Mouse (Mus musculus) kidney, embryonic 16.5 days (tissue): ENCODE data around the gene Cenpt. TPM values are rescaled to one million over a fixed set of nuclear protein-coding genes. Genes with fewer than 3 reads are reported as not detected.
A peak's percentile ranks its signal among the peaks of the same experiment; 100 is the strongest.

Experiments used
- ATAC-seq: fragments of 200-750 bp; cut with Nextera tagmentation; 2 replicates; pipeline ENCODE4 v1.8.0; 2017; ENCODE audit warnings: moderate TSS enrichment; ENCODE audit not compliant: low FRiP score, low TSS enrichment
- H3K27ac ChIP-seq: fragments of 300-500 bp; sonication (generic); 2 replicates; pipeline ENCODE4 v1.5.1; 2014; ENCODE audit warnings: low read length
- H3K27me3 ChIP-seq: fragments of 300-500 bp; sonication (generic); 2 replicates; pipeline ENCODE4 v1.6.1; 2014; ENCODE audit warnings: low read length, control low read depth, mixed read lengths; ENCODE audit not compliant: insufficient read depth
- H3K36me3 ChIP-seq: fragments of 300-500 bp; sonication (generic); 2 replicates; pipeline ENCODE4 v1.6.1; 2014; ENCODE audit warnings: low read length, control low read depth, mixed read lengths; ENCODE audit not compliant: insufficient read depth
- H3K4me1 ChIP-seq: fragments of 300-500 bp; sonication (generic); 2 replicates; pipeline ENCODE4 v1.6.1; 2014; ENCODE audit warnings: low read length, control low read depth, mixed read lengths; ENCODE audit not compliant: insufficient read depth
- H3K4me2 ChIP-seq: fragments of 300-500 bp; sonication (generic); replicated peaks from 2 replicates; pipeline ENCODE4 v1.6.1; 2014; ENCODE audit warnings: low read depth, low read length
- H3K4me3 ChIP-seq: fragments of 300-500 bp; sonication (generic); 2 replicates; pipeline ENCODE4 v1.5.1; 2014; ENCODE audit warnings: mild to moderate bottlenecking, low read length
- H3K9ac ChIP-seq: fragments of 300-500 bp; sonication (generic); replicated peaks from 2 replicates; pipeline ENCODE4 v1.6.1; 2014; ENCODE audit warnings: low read length
- H3K9me3 ChIP-seq: fragments of 300-500 bp; sonication (generic); 2 replicates; pipeline ENCODE4 v1.6.1; 2016; ENCODE audit warnings: low read length, control low read depth
- WGBS: fragments of 180-500 bp; shearing (Covaris S2); extraction: QIAGEN DNeasy Blood & Tissue Kit; methylation state at CpG from one replicate; pipeline ENCODE4 v1.1.7; 2014; 5-methylcytosine and 5-hydroxymethylcytosine counted together
- polyA plus RNA-seq: library from polyadenylated mRNA; unstranded; fragments of >200 nt; fragmentation: Nextera tagmentation; extraction: Ambion mirVana; gene quantifications from 2 replicates; pipeline ENCODE4 v1.2.1, GENCODE M21; 2015

Cenpt gene
- polyA plus RNA-seq, 1 experiment from 2014 or later: 44.7 TPM

- WGBS: under 1% methylated on average over 45 of the region's 45 CpGs
- Histone ChIP-seq H3K27ac (peak within 1 kb of the TSS; percentile 44; the same call in 1 of the 2 replicates), H3K4me2 (peak within 1 kb of the TSS; percentile 87), H3K27me3 (no peaks in the 10 kb centered on the region), H3K4me1 (peaks cover 18% of the 10 kb centered on the region), H3K9me3 (no peaks in the 10 kb centered on the region), H3K36me3 (peaks cover 46% of the 10 kb centered on the region), H3K4me3 (peak within 1 kb of the TSS; percentile 85), H3K9ac (peak within 1 kb of the TSS; percentile 92)
- peak; percentile 84 for ATAC-seq
These were observed 27.9 kb upstream of the Cenpt start, which contains the start of gene Edc4 for GRCm38 (mm10) chr8:105880754-105881520. TSS of gene Edc4 (plus strand) at chr8:105880881.

- Histone ChIP-seq H3K9me3 (no peaks in the 10 kb centered on the region), H3K36me3 (peaks cover 63% of the 10 kb centered on the region), H3K27me3 (no peaks in the 10 kb centered on the region), H3K4me2 (no peak overlapping the region), H3K27ac (peak overlapping the region; percentile 61; the same call in 1 of the 2 replicates), H3K4me1 (no peaks in the 10 kb centered on the region), H3K9ac (no peak overlapping the region), H3K4me3 (no peak overlapping the region)
- no peak for ATAC-seq
- 80% methylated on average over 6 of the region's 6 CpGs for WGBS
These were observed 21.2 kb upstream of the Cenpt start for GRCm38 (mm10) chr8:105874301-105874700.

- ATAC-seq: no peak
- H3K4me2 ChIP-seq: no peak overlapping the region
- H3K27me3 ChIP-seq: no peaks in the 10 kb centered on the region
- H3K9me3 ChIP-seq: no peaks in the 10 kb centered on the region
- WGBS: 80% methylated on average over 6 of the region's 6 CpGs
- peaks cover 44% of the 10 kb centered on the region for H3K36me3 ChIP-seq
- no peak overlapping the region for H3K9ac ChIP-seq
- H3K27ac ChIP-seq: no peak overlapping the region
- peaks cover 11% of the 10 kb centered on the region for H3K4me1 ChIP-seq
- H3K4me3 ChIP-seq: no peak overlapping the region
These were observed 13.4 kb upstream of the Cenpt start for GRCm38 (mm10) chr8:105866364-105867029.

- H3K4me2 ChIP-seq: peak overlapping the region; percentile 69
- H3K4me3 ChIP-seq: peak overlapping the region; percentile 85
- 5% methylated on average over 1 of the region's 1 CpGs for whole genome bisulfite sequencing
- peak overlapping the region; percentile 89 for H3K9ac ChIP-seq
- no peak overlapping the region for H3K27ac ChIP-seq
- no peak for ATAC-seq
- H3K36me3 ChIP-seq: peaks cover 15% of the 10 kb centered on the region
- H3K4me1 ChIP-seq: peaks cover 30% of the 10 kb centered on the region
- H3K27me3 ChIP-seq: no peaks in the 10 kb centered on the region
- H3K9me3 ChIP-seq: no peaks in the 10 kb centered on the region
These were observed 8.9 kb upstream of the Cenpt start for GRCm38 (mm10) chr8:105861951-105862350.

GRCm38 (mm10) chr8:105860143-105860981 is 7.3 kb upstream of the Cenpt start, which contains the start of gene Nutf2:
TSS of gene Nutf2 (plus strand) at chr8:105860580.
- Histone ChIP-seq H3K9me3 (no peaks in the 10 kb centered on the region), H3K4me3 (peak within 1 kb of the TSS; percentile 85), H3K36me3 (peaks cover 6% of the 10 kb centered on the region; the same call in 1 of the 2 replicates), H3K4me1 (peaks cover 42% of the 10 kb centered on the region), H3K4me2 (peak within 1 kb of the TSS; percentile 69), H3K27ac (peak within 1 kb of the TSS; percentile 96), H3K9ac (peak within 1 kb of the TSS; percentile 89), H3K27me3 (no peaks in the 10 kb centered on the region)
- peak; percentile 99 for ATAC-seq
- WGBS: under 1% methylated on average over 48 of the region's 59 CpGs

GRCm38 (mm10) chr8:105859314-105859713 is 6.2 kb upstream of the Cenpt start:
- H3K4me2 ChIP-seq: no peak overlapping the region
- H3K9ac ChIP-seq: 0 out of 2 replicates have a peak overlapping the region, but pooled peaks have one; percentile 7
- no peak for ATAC-seq
- peaks cover 43% of the 10 kb centered on the region for H3K4me1 ChIP-seq
- 63% methylated on average over 5 of the region's 5 CpGs for whole genome bisulfite sequencing
- no peaks in the 10 kb centered on the region for H3K27me3 ChIP-seq
- no peak overlapping the region for H3K4me3 ChIP-seq
- H3K9me3 ChIP-seq: no peaks in the 10 kb centered on the region
- peaks cover 2% of the 10 kb centered on the region; the same call in 1 of the 2 replicates for H3K36me3 ChIP-seq
- H3K27ac ChIP-seq: peak overlapping the region; percentile 96

GRCm38 (mm10) chr8:105858495-105858894 is 5.4 kb upstream of the Cenpt start:
- Histone ChIP-seq H3K4me2 (no peak overlapping the region), H3K9ac (no peak overlapping the region), H3K27me3 (no peaks in the 10 kb centered on the region), H3K9me3 (no peaks in the 10 kb centered on the region), H3K36me3 (peaks cover 2% of the 10 kb centered on the region; the same call in 1 of the 2 replicates), H3K4me1 (peaks cover 45% of the 10 kb centered on the region), H3K27ac (no peak overlapping the region), H3K4me3 (no peak overlapping the region)
- WGBS: 86% methylated on average over 5 of the region's 5 CpGs
- ATAC-seq: no peak

GRCm38 (mm10) chr8:105856168-105856835 is 3.2 kb upstream of the Cenpt start:
- peaks cover 33% of the 10 kb centered on the region for H3K4me1 ChIP-seq
- peak overlapping the region; percentile 95 for H3K4me2 ChIP-seq
- peak overlapping the region; percentile 84 for H3K4me3 ChIP-seq
- H3K36me3 ChIP-seq: peaks cover 2% of the 10 kb centered on the region; the same call in 1 of the 2 replicates
- no peaks in the 10 kb centered on the region for H3K9me3 ChIP-seq
- WGBS: 12% methylated on average over 15 of the region's 15 CpGs
- H3K9ac ChIP-seq: peak overlapping the region; percentile 81
- H3K27me3 ChIP-seq: no peaks in the 10 kb centered on the region
- no peak for ATAC-seq
- peak overlapping the region; percentile 87; the same call in 1 of the 2 replicates for H3K27ac ChIP-seq
